Mouse (Mus musculus) CD4-positive naive resting alpha-beta T cell, adult 76 days (primary cell): Measurements from ENCODE around the gene Plscr5. TPM values are rescaled to one million over a fixed set of nuclear protein-coding genes. Genes with fewer than 3 reads are reported as not detected.

ENCODE experiments used
- total RNA-seq: library from RNA; stranded (reverse); gene quantifications from one replicate; pipeline ENCODE4 v1.2.4, GENCODE M21; 2023

Plscr5 gene
- not detected for total RNA-seq

DNA sequence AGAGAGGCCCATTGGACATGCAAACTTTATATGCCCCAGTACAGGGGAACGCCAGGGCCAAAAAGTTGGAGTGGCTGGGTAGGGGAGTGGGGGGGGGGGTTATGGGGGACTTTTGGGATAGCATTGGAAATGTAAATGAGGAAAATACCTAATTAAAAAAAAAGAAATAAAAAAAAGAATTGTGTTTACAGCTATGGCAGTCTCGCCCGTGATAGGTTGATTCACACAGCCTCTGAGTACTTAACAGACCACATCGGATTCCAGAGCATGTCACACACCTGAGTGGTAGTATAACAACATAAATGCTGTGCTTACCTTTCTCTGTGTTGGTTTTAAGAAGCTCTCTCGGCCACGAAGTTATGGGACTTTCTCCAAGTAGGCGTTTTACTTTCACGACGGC, at the start of gene Plscr5:
Gene Plscr5, plus strand, starts transcription at position 301 of the 400 bp plus-strand sequence.

DNA sequence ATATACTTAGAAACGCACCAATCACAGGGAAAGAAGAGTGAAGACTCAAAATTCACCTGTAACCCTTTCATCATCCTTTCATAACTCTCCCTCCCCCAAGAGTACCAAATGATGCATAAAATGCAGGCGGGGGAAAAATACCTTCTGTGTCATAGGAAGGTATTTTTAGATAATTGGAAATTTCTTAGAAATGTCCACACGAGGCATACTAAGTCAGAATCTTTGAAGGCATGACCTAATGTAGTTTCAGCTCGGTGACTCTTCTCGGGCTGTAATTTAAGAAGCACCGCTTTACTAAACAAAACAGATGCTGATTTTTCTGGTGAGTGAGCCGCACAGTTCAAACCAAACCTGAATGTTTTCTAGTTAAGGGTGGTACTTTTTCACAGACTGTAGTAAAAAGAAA, 56.7 kb downstream of the Plscr5 start, which contains the start of gene Plscr1:
Gene Plscr1, plus strand, starts transcription at position 304 of the 406 bp plus-strand sequence.

Other genes with a start within 250 kb of the Plscr5 start
- 1.6 TPM for gene Plscr1, start 56.8 kb downstream of the Plscr5 start, total RNA-seq
- gene Plscr2, start 82.7 kb downstream of the Plscr5 start, total RNA-seq = not detected
- gene 1700057G04Rik, start 116.4 kb downstream of the Plscr5 start, total RNA-seq = not detected